Mouse (Mus musculus): ENCODE results near the gene Fzr1. TPM values are rescaled to one million over a fixed set of nuclear protein-coding genes. Genes with fewer than 3 reads are reported as not detected.

Gene Fzr1
- polyA plus RNA-seq, 1 experiment from 2014 or later: 138 TPM

DNA sequence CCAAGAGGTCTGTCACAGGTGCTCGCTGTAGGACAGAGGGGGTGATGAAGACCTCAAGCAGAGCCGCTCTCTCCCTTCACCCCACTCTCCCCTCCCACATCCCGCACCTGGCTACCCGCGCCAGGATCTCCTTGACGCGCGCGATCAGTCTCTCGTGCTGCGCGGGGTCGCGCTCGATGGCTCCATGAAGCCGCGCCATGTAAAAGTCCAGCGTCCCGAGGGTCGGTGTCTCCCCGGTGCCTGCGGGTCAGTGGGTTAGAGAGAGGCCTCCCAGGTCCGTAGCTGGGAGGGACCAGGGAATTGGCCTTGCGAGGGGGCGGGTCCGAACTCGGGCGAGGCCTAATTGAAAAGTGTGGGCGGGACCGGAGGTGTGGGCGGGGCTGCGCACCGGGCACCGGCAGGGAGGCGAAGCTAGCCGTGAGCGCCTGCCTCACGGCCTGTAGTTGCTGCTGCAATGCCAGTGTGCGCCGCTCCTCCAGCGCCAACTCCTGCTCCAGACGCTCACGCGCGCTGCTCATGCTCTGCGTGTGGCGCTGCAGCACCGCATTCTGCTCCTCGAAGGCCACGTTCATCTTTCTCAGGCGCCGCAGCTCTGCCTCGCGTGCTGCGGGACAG is 31.8 kb downstream of the Fzr1 start:
- ATAC-seq (ENCODE audit: low read depth): peak; percentile 4
- WGBS (ENCODE audit: insufficient replicate concordance): 13% methylated on average over 55 of the region's 55 CpGs
- Histone ChIP-seq H3K4me1 (ENCODE audit: control insufficient read depth, low read depth, low read length) (peaks cover 47% of the 10 kb centered on the region), H3K4me3 (ENCODE audit: low read depth, low read length) (peak overlapping the region; percentile 49), H3K4me2 (ENCODE audit: low read depth, low read length) (peak overlapping the region; percentile 77), H3K36me3 (ENCODE audit: control insufficient read depth, insufficient read depth) (peaks cover 2% of the 10 kb centered on the region; the same call in 1 of the 2 replicates), H3K9me3 (replicated peaks; ENCODE audit: control insufficient read depth, low read length) (no peaks in the 10 kb centered on the region), H3K27me3 (ENCODE audit: control insufficient read depth, insufficient read depth, low read depth, low read length) (peaks cover 43% of the 10 kb centered on the region), H3K9ac (ENCODE audit: low read depth, low read length) (peak overlapping the region; percentile 41), H3K27ac (ENCODE audit: low read length) (no peak overlapping the region)

DNA sequence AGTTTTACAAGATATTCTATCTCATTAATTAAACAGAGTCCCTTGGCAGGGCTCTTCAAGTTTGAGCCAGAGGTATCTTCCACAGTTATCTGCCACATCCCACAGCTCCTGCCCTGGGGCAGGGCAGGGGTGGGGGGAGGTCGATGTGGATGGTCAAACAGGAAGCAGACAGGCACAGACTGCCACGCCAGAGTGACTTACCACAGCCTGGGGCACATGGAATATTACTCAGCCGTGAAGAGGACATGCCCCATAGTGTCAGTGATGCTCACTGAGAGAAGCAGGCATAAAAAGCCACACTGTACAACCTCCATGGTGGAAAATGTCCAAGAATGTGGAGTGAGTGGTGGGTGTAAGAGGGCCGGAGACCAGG is 33.2 kb downstream of the Fzr1 start:
- no peak overlapping the region for H3K4me2 ChIP-seq (ENCODE audit: low read depth, low read length)
- H3K9ac ChIP-seq (ENCODE audit: low read depth, low read length): no peak overlapping the region
- peaks cover 53% of the 10 kb centered on the region for H3K4me1 ChIP-seq (ENCODE audit: control insufficient read depth, low read depth, low read length)
- peaks cover 47% of the 10 kb centered on the region for H3K27me3 ChIP-seq (ENCODE audit: control insufficient read depth, insufficient read depth, low read depth, low read length)
- no peaks in the 10 kb centered on the region for H3K9me3 ChIP-seq (replicated peaks; ENCODE audit: control insufficient read depth, low read length)
- WGBS (ENCODE audit: insufficient replicate concordance): 60% methylated on average over 4 of the region's 4 CpGs
- no peak for ATAC-seq (ENCODE audit: low read depth)
- no peak overlapping the region for H3K27ac ChIP-seq (ENCODE audit: low read length)
- peaks cover 2% of the 10 kb centered on the region; the same call in 1 of the 2 replicates for H3K36me3 ChIP-seq (ENCODE audit: control insufficient read depth, insufficient read depth)
- H3K4me3 ChIP-seq (ENCODE audit: low read depth, low read length): no peak overlapping the region

- H3K36me3 ChIP-seq (ENCODE audit: control insufficient read depth, insufficient read depth): peaks cover 2% of the 10 kb centered on the region; the same call in 1 of the 2 replicates
- H3K9me3 ChIP-seq (replicated peaks; ENCODE audit: control insufficient read depth, low read length): no peaks in the 10 kb centered on the region
- ATAC-seq (ENCODE audit: low read depth): no peak
- H3K4me3 ChIP-seq (ENCODE audit: low read depth, low read length): no peak overlapping the region
- peaks cover 50% of the 10 kb centered on the region for H3K4me1 ChIP-seq (ENCODE audit: control insufficient read depth, low read depth, low read length)
- H3K4me2 ChIP-seq (ENCODE audit: low read depth, low read length): no peak overlapping the region
- H3K27ac ChIP-seq (ENCODE audit: low read length): no peak overlapping the region
- H3K27me3 ChIP-seq (ENCODE audit: control insufficient read depth, insufficient read depth, low read depth, low read length): peaks cover 47% of the 10 kb centered on the region
- WGBS (ENCODE audit: insufficient replicate concordance): 34% methylated on average over 8 of the region's 8 CpGs
- H3K9ac ChIP-seq (ENCODE audit: low read depth, low read length): no peak overlapping the region
These were observed 33.7 kb downstream of the Fzr1 start for GRCm38 (mm10) chr10:81344421-81345161.

- no peaks in the 10 kb centered on the region for H3K36me3 ChIP-seq (ENCODE audit: control insufficient read depth, insufficient read depth)
- peaks cover 50% of the 10 kb centered on the region for H3K27me3 ChIP-seq (ENCODE audit: control insufficient read depth, insufficient read depth, low read depth, low read length)
- 6% methylated on average over 54 of the region's 67 CpGs for WGBS (ENCODE audit: insufficient replicate concordance)
- H3K4me2 ChIP-seq (ENCODE audit: low read depth, low read length): peak within 1 kb of the TSS; percentile 66
- no peak within 1 kb of the TSS for H3K27ac ChIP-seq (ENCODE audit: low read length)
- peak within 1 kb of the TSS; percentile 38 for H3K9ac ChIP-seq (ENCODE audit: low read depth, low read length)
- H3K4me3 ChIP-seq (ENCODE audit: low read depth, low read length): peak within 1 kb of the TSS; percentile 53
- no peaks in the 10 kb centered on the region for H3K9me3 ChIP-seq (replicated peaks; ENCODE audit: control insufficient read depth, low read length)
- H3K4me1 ChIP-seq (ENCODE audit: control insufficient read depth, low read depth, low read length): peaks cover 36% of the 10 kb centered on the region
- ATAC-seq (ENCODE audit: low read depth): no peak
These were observed 35.4 kb downstream of the Fzr1 start, which contains the start of gene Gipc3 for GRCm38 (mm10) chr10:81342686-81343505. TSS of gene Gipc3 (minus strand) at chr10:81343266.

DNA sequence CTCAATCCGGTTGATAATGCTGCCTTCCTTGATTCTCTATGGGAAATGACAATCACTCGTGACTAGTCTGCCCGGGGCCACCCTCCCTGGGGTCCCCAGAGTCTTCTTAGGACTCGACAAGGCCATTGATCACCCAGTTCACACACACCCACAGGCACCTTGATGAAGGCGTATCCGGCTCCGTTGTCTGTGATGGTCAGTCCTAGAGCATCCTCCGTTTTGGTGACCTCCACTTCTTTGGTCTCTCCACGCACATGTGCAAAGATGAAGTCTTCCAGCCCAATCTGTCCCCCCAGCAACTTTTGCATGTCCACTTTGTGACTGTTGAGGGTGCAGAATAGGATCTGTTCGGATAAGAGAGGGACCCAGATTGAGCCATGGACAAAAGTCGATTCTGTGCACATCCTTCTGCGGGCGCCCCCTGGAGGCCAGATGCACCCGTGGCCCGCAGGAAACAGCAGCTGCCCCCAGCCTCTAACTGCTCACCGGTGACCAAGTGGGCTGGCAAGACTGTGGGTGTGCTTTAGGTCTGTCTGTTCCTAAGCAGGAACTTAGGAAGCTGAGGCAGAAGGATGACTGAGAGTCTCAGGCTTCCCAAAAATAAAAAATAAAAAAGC is 36.9 kb downstream of the Fzr1 start:
- Histone ChIP-seq H3K27me3 (ENCODE audit: control insufficient read depth, insufficient read depth, low read depth, low read length) (peaks cover 51% of the 10 kb centered on the region), H3K4me2 (ENCODE audit: low read depth, low read length) (no peak overlapping the region), H3K9ac (ENCODE audit: low read depth, low read length) (no peak overlapping the region), H3K4me1 (ENCODE audit: control insufficient read depth, low read depth, low read length) (peaks cover 24% of the 10 kb centered on the region), H3K9me3 (replicated peaks; ENCODE audit: control insufficient read depth, low read length) (no peaks in the 10 kb centered on the region), H3K4me3 (ENCODE audit: low read depth, low read length) (no peak overlapping the region), H3K27ac (ENCODE audit: low read length) (no peak overlapping the region), H3K36me3 (ENCODE audit: control insufficient read depth, insufficient read depth) (no peaks in the 10 kb centered on the region)
- ATAC-seq (ENCODE audit: low read depth): no peak
- 29% methylated on average over 16 of the region's 16 CpGs for WGBS (ENCODE audit: insufficient replicate concordance)

GRCm38 (mm10) chr10:81340551-81341332 is 37.6 kb downstream of the Fzr1 start:
- no peak overlapping the region for H3K9ac ChIP-seq (ENCODE audit: low read depth, low read length)
- no peaks in the 10 kb centered on the region for H3K36me3 ChIP-seq (ENCODE audit: control insufficient read depth, insufficient read depth)
- 0 out of 2 replicates have a peak, but pooled peaks have one; percentile 36 for ATAC-seq (ENCODE audit: low read depth)
- no peak overlapping the region for H3K4me2 ChIP-seq (ENCODE audit: low read depth, low read length)
- peaks cover 20% of the 10 kb centered on the region for H3K4me1 ChIP-seq (ENCODE audit: control insufficient read depth, low read depth, low read length)
- no peak overlapping the region for H3K27ac ChIP-seq (ENCODE audit: low read length)
- H3K27me3 ChIP-seq (ENCODE audit: control insufficient read depth, insufficient read depth, low read depth, low read length): peaks cover 49% of the 10 kb centered on the region
- no peak overlapping the region for H3K4me3 ChIP-seq (ENCODE audit: low read depth, low read length)
- WGBS (ENCODE audit: insufficient replicate concordance): 41% methylated on average over 17 of the region's 17 CpGs
- H3K9me3 ChIP-seq (replicated peaks; ENCODE audit: control insufficient read depth, low read length): no peaks in the 10 kb centered on the region

DNA sequence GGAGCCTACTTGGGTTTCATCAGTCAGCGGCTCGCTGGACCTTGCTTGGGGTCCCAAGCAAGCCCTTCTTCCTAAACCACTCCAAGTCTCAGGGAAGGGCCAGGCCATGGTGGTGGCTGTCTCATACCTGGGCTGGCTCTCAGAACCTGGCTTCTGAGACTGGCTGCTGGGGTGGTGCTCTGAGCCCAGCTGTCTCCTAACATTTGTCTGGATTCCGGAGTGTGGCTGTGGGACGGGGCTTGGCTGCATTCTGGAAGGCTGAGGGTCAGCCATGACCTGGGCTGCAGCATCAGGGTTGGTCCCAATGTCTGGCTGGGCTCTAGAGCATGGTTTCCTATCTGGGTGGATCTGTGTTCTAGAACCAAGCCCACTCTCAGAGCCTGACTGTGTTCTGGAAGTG is 41.8 kb downstream of the Fzr1 start:
- H3K9me3 ChIP-seq (replicated peaks; ENCODE audit: control insufficient read depth, low read length): no peaks in the 10 kb centered on the region
- no peak for ATAC-seq (ENCODE audit: low read depth)
- 75% methylated on average over 4 of the region's 4 CpGs for WGBS (ENCODE audit: insufficient replicate concordance)
- H3K4me3 ChIP-seq (ENCODE audit: low read depth, low read length): no peak overlapping the region
- no peak overlapping the region for H3K9ac ChIP-seq (ENCODE audit: low read depth, low read length)
- H3K27ac ChIP-seq (ENCODE audit: low read length): no peak overlapping the region
- peaks cover 14% of the 10 kb centered on the region for H3K4me1 ChIP-seq (ENCODE audit: control insufficient read depth, low read depth, low read length)
- H3K27me3 ChIP-seq (ENCODE audit: control insufficient read depth, insufficient read depth, low read depth, low read length): peaks cover 12% of the 10 kb centered on the region
- no peak overlapping the region for H3K4me2 ChIP-seq (ENCODE audit: low read depth, low read length)
- no peaks in the 10 kb centered on the region for H3K36me3 ChIP-seq (ENCODE audit: control insufficient read depth, insufficient read depth)

Data from liver, embryonic 16.5 days (tissue).